Mouse (Mus musculus) brain, embryonic 14.5 days (tissue): ENCODE measurements around the gene Tmppe.

Source experiments
- CTCF ChIP-seq: fragments of 200-500 bp; IDR thresholded peaks from 2 replicates; pipeline ENCODE4 v1.5.1; 2012; ENCODE audit warnings: inconsistent platforms, mild to moderate bottlenecking, moderate library complexity, borderline replicate concordance; ENCODE audit not compliant: insufficient read depth, insufficient read length; ENCODE audit errors: extremely low read depth
- POLR2A ChIP-seq: fragments of 200-500 bp; IDR thresholded peaks from 2 replicates; pipeline ENCODE4 v1.6.1; 2012; ENCODE audit warnings: mild to moderate bottlenecking, inconsistent platforms, borderline replicate concordance; ENCODE audit not compliant: poor library complexity, insufficient read depth, insufficient read length, severe bottlenecking; ENCODE audit errors: extremely low read depth

DNA sequence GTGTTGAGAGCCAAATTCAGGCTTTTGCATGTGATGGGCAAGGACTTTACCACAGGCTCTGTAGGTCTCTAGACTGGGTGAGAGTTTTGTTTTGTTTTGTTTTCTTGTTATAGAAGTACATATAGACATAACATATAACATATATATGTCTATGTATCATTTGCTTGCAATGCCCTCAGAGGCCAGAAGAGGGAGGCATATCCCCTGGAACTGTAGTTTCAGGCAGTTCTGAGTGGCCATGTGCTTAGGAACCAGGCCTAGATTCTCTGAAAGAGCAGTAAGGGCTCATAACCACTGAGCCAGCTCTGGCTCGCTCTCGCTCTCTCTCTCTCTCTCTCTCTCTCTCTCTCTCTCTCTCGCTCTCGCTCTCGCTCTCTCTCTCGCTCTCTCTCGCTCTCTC, 17.3 kb downstream of the Tmppe start:
- TF ChIP-seq CTCF (peak; percentile 55; the same call in 1 of the 2 replicates), POLR2A (no peak)
